Mouse (Mus musculus) CH12.LX (cell line): ENCODE data around the gene Tmem223. TPM values are rescaled to one million over a fixed set of nuclear protein-coding genes. Genes with fewer than 3 reads are reported as not detected.

Experiments used
- DNase-seq: peaks from one replicate; pipeline ENCODE4 v3.0.0-alpha.2; 2013; ENCODE audit errors: extremely low read depth
- H3K27ac ChIP-seq: 2 replicates; pipeline ENCODE4 v1.5.1; 2012; ENCODE audit warnings: low read depth, mild to moderate bottlenecking, control low read depth, moderate library complexity; ENCODE audit not compliant: insufficient read depth
- H3K27me3 ChIP-seq: replicated peaks from 2 replicates; pipeline ENCODE3; 2012; ENCODE audit warnings: inconsistent platforms
- H3K36me3 ChIP-seq, 2 experiments: replicated peaks in 1 of 2; 2 replicates each; pipeline versions ENCODE3 to v1.6.1; 2012; ENCODE audit warnings: inconsistent platforms in 1 of 2, low read length in 1 of 2, mild to moderate bottlenecking in 1 of 2, mixed read lengths in 1 of 2, moderate library complexity in 1 of 2; ENCODE audit not compliant: control insufficient read depth in 1 of 2, insufficient read depth in 1 of 2
- H3K4me1 ChIP-seq, 2 experiments: 2 replicates each; pipeline ENCODE4 v1.6.1; 2012; ENCODE audit warnings: inconsistent platforms in 1 of 2, moderate library complexity in 1 of 2; ENCODE audit not compliant: insufficient read depth in 2 of 2, control insufficient read depth in 1 of 2
- H3K4me2 ChIP-seq: 2 replicates; pipeline ENCODE4 v1.6.1; 2012; ENCODE audit warnings: low read depth, mild to moderate bottlenecking, control low read depth; ENCODE audit not compliant: poor library complexity, insufficient read depth, severe bottlenecking
- H3K4me3 ChIP-seq, 3 experiments: fragments of 150-350 bp in 1 of 3; sonication (generic) in 1 of 3; replicated peaks in 1 of 3; 2 replicates each; pipeline versions ENCODE3 to v1.5.1; 2011 to 2012; ENCODE audit warnings: low read depth in 2 of 3, low read length in 2 of 3, mild to moderate bottlenecking in 2 of 3, moderate library complexity in 2 of 3, control low read depth in 1 of 3, improper control_type of control experiment in 1 of 3, inconsistent platforms in 1 of 3, mixed read lengths in 1 of 3; ENCODE audit not compliant: poor library complexity in 1 of 3
- H3K79me2 ChIP-seq: replicated peaks from 2 replicates; pipeline ENCODE4 v1.6.1; 2012; ENCODE audit warnings: mild to moderate bottlenecking, moderate library complexity; ENCODE audit not compliant: control insufficient read depth, poor library complexity, insufficient read depth, severe bottlenecking; ENCODE audit errors: extremely low read depth
- H3K9ac ChIP-seq: 2 replicates; pipeline ENCODE4 v1.6.1; 2012; ENCODE audit warnings: low read depth, mild to moderate bottlenecking, control low read depth, moderate library complexity; ENCODE audit not compliant: insufficient read depth
- H3K9me3 ChIP-seq: replicated peaks from 2 replicates; pipeline ENCODE3; 2012; ENCODE audit warnings: low read length, inconsistent platforms, mixed read lengths
- BHLHE40 ChIP-seq: IDR thresholded peaks from 2 replicates; pipeline ENCODE4 v1.6.1; 2011; ENCODE audit warnings: mild to moderate bottlenecking, low read depth, low read length, improper control_type of control experiment
- CHD1 ChIP-seq: IDR thresholded peaks from 2 replicates; pipeline ENCODE4 v1.6.1; 2012; ENCODE audit warnings: low read depth, low read length, improper control_type of control experiment, inconsistent platforms
- CHD2 ChIP-seq: IDR thresholded peaks from 2 replicates; pipeline ENCODE4 v1.6.1; 2011; ENCODE audit warnings: low read length, improper control_type of control experiment
- CTCF ChIP-seq, 2 experiments: IDR thresholded peaks in 1 of 2; conservative IDR thresholded peaks in 1 of 2; 2 replicates each; pipeline ENCODE4 v1.5.1; 2011 to 2012; ENCODE audit warnings: low read depth in 2 of 2, low read length in 2 of 2, improper control_type of control experiment in 1 of 2, inconsistent platforms in 1 of 2, mild to moderate bottlenecking in 1 of 2, moderate library complexity in 1 of 2
- E2F4 ChIP-seq: IDR thresholded peaks from 2 replicates; pipeline ENCODE4 v1.6.1; 2011; ENCODE audit warnings: low read depth, low read length, improper control_type of control experiment; ENCODE audit not compliant: insufficient replicate concordance
- ELF1 ChIP-seq: IDR thresholded peaks from 2 replicates; pipeline ENCODE4 v1.6.1; 2014; ENCODE audit warnings: low read depth, mild to moderate bottlenecking, inconsistent platforms, low read length, improper control_type of control experiment
- ETS1 ChIP-seq: conservative IDR thresholded peaks from 2 replicates; pipeline ENCODE4 v1.6.1; 2012; ENCODE audit warnings: low read depth, mild to moderate bottlenecking, inconsistent platforms, low read length, improper control_type of control experiment, moderate library complexity
- GABPA ChIP-seq: IDR thresholded peaks from 2 replicates; pipeline ENCODE4 v1.6.1; 2012; ENCODE audit warnings: low read depth, low read length, improper control_type of control experiment, inconsistent platforms; ENCODE audit not compliant: insufficient replicate concordance
- HCFC1 ChIP-seq: IDR thresholded peaks from 2 replicates; pipeline ENCODE4 v1.6.1; 2012; ENCODE audit warnings: low read depth, mild to moderate bottlenecking, inconsistent platforms, low read length, improper control_type of control experiment
- IRF4 ChIP-seq: IDR thresholded peaks from 2 replicates; pipeline ENCODE4 v1.6.1; 2014; ENCODE audit warnings: low read depth, mild to moderate bottlenecking, inconsistent platforms, low read length, improper control_type of control experiment
- JUND ChIP-seq: conservative IDR thresholded peaks from 2 replicates; pipeline ENCODE4 v1.6.1; 2011; ENCODE audit warnings: low read depth, low read length, improper control_type of control experiment
- KAT2A ChIP-seq: IDR thresholded peaks from 2 replicates; pipeline ENCODE4 v1.6.1; 2012; ENCODE audit warnings: low read length, improper control_type of control experiment, inconsistent platforms; ENCODE audit not compliant: insufficient replicate concordance
- MAFK ChIP-seq: IDR thresholded peaks from 2 replicates; pipeline ENCODE4 v1.6.1; 2011; ENCODE audit warnings: low read length, improper control_type of control experiment; ENCODE audit not compliant: insufficient replicate concordance
- MAX ChIP-seq: IDR thresholded peaks from 2 replicates; pipeline ENCODE4 v1.6.1; 2011; ENCODE audit warnings: low read length, improper control_type of control experiment
- MAZ ChIP-seq: IDR thresholded peaks from 2 replicates; pipeline ENCODE4 v1.6.1; 2012; ENCODE audit warnings: low read depth, mild to moderate bottlenecking, inconsistent platforms, low read length, improper control_type of control experiment, moderate library complexity
- MEF2A ChIP-seq: IDR thresholded peaks from 2 replicates; pipeline ENCODE4 v1.6.1; 2014; ENCODE audit warnings: low read depth, mild to moderate bottlenecking, inconsistent platforms, low read length, improper control_type of control experiment, borderline replicate concordance
- MXI1 ChIP-seq: IDR thresholded peaks from 2 replicates; pipeline ENCODE4 v1.6.1; 2011; ENCODE audit warnings: mild to moderate bottlenecking, low read depth, low read length, improper control_type of control experiment
- MYC ChIP-seq: IDR thresholded peaks from 2 replicates; pipeline ENCODE4 v1.6.1; 2011; ENCODE audit warnings: low read depth, mild to moderate bottlenecking, improper control_type of control experiment, low read length
- NELFE ChIP-seq: IDR thresholded peaks from 2 replicates; pipeline ENCODE4 v1.6.1; 2011; ENCODE audit warnings: low read depth, low read length, improper control_type of control experiment
- NRF1 ChIP-seq: IDR thresholded peaks from 2 replicates; pipeline ENCODE4 v1.6.1; 2014; ENCODE audit warnings: low read depth, mild to moderate bottlenecking, inconsistent platforms, low read length, improper control_type of control experiment, moderate library complexity
- POLR2A ChIP-seq: IDR thresholded peaks from 2 replicates; pipeline ENCODE4 v1.6.1; 2011; ENCODE audit warnings: low read depth, mild to moderate bottlenecking, improper control_type of control experiment, low read length
- POLR2AphosphoS2 ChIP-seq: IDR thresholded peaks from 2 replicates; pipeline ENCODE4 v1.6.1; 2011; ENCODE audit warnings: low read depth, low read length, improper control_type of control experiment
- RAD21 ChIP-seq: IDR thresholded peaks from 2 replicates; pipeline ENCODE4 v1.6.1; 2011; ENCODE audit warnings: low read depth, mild to moderate bottlenecking, low read length, improper control_type of control experiment, moderate library complexity
- RCOR1 ChIP-seq: conservative IDR thresholded peaks from 2 replicates; pipeline ENCODE4 v1.6.1; 2012; ENCODE audit warnings: low read depth, mild to moderate bottlenecking, inconsistent platforms, low read length, improper control_type of control experiment
- SIN3A ChIP-seq: IDR thresholded peaks from 2 replicates; pipeline ENCODE4 v1.6.1; 2012; ENCODE audit warnings: low read length, improper control_type of control experiment, inconsistent platforms
- SMC3 ChIP-seq: IDR thresholded peaks from 2 replicates; pipeline ENCODE4 v1.6.1; 2011; ENCODE audit warnings: low read depth, low read length, improper control_type of control experiment
- TBP ChIP-seq: conservative IDR thresholded peaks from 2 replicates; pipeline ENCODE4 v1.6.1; 2011; ENCODE audit warnings: low read depth, low read length, improper control_type of control experiment
- TCF12 ChIP-seq: IDR thresholded peaks from 2 replicates; pipeline ENCODE4 v1.6.1; 2014; ENCODE audit warnings: low read depth, mild to moderate bottlenecking, inconsistent platforms, low read length, improper control_type of control experiment
- USF1 ChIP-seq: IDR thresholded peaks from 2 replicates; pipeline ENCODE4 v1.6.1; 2014; ENCODE audit warnings: low read depth, mild to moderate bottlenecking, inconsistent platforms, low read length, improper control_type of control experiment
- USF2 ChIP-seq: conservative IDR thresholded peaks from 2 replicates; pipeline ENCODE4 v1.6.1; 2011; ENCODE audit warnings: low read depth, low read length, improper control_type of control experiment
- ZC3H11A ChIP-seq: IDR thresholded peaks from 2 replicates; pipeline ENCODE4 v1.6.1; 2012; ENCODE audit warnings: low read depth, mild to moderate bottlenecking, inconsistent platforms, low read length, improper control_type of control experiment
- ZKSCAN1 ChIP-seq: IDR thresholded peaks from 2 replicates; pipeline ENCODE4 v1.6.1; 2012; ENCODE audit warnings: low read depth, inconsistent platforms, low read length, improper control_type of control experiment, borderline replicate concordance
- ZMIZ1 ChIP-seq: IDR thresholded peaks from 2 replicates; pipeline ENCODE4 v1.6.1; 2012; ENCODE audit warnings: low read depth, mild to moderate bottlenecking, inconsistent platforms, low read length, improper control_type of control experiment
- ZNF384 ChIP-seq: IDR thresholded peaks from 2 replicates; pipeline ENCODE4 v1.6.1; 2012; ENCODE audit warnings: low read depth, low read length, improper control_type of control experiment, inconsistent platforms
- dilution Hi-C: fragments of 300-500 bp; cut with MboI; formaldehyde crosslinking; loops from 2 replicates; pipeline ENCODE4 v1.14.3; 2020; ENCODE audit warnings: low sequenced_read_pairs; ENCODE audit not compliant: extremely low pct_unique_long_range_greater_than_20kb, extremely low pct_ligation_motif_present
- in situ Hi-C: fragments of 300-500 bp; cut with MboI; formaldehyde crosslinking; loops from 3 replicates; pipeline ENCODE4 v1.14.3; 2019; ENCODE audit warnings: low sequenced_read_pairs, low pct_ligation_motif_present, low pct_unique_long_range_greater_than_20kb, mixed read lengths
- polyA plus RNA-seq: library from polyadenylated mRNA; unstranded; fragments of >175 nt; gene quantifications from 2 replicates; pipeline ENCODE4 v1.2.1, GENCODE M21; 2012; ENCODE audit warnings: low read depth; ENCODE audit not compliant: insufficient read length
- total RNA-seq, 2 experiments: library from RNA; depleted of rRNA; stranded (reverse); fragments of 300-350 nt in 1 of 2; fragments of >200 nt in 1 of 2; gene quantifications; 2 replicates each; pipeline ENCODE4 v1.2.3; 2012 to 2014

Gene Tmem223
- total and polyA plus RNA-seq, 3 experiments, result 45.7 to 106 (median 56.5) TPM

DNA sequence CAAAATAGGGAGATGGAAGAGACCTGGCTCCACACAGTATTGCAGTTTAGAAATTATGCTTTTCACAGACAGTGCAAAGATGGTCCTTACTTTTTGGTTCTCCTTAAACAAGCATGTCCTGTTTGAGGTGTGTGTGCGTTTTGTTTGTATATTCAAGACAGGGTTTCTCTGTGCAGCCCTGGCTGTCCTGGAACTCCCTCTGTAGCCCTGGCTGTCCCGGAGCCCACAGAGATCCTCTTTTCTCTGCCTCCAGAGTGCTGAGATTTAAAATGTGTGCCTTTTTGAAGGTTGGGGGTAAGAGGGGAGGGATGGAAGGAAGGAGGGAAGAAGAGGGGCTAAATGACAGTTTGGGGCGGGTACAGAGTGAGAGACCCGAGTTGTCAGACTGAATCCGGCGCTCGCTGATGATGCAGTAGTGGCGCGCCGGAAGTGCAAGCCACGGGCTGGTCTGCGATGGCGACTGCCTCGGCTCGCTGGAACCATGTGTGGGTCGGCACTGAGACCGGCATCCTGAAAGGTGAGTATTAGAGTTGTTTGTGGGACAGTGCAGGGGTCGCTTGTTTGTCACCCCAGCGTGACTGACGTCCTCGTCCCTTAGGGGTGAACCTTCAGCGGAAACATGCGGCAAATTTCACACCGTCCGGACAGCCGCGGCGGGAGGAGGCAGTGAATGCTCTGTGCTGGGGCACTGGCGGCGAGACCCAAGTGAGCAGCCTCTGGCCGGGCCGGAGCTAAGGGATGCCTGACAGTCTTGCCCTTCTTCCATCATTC lies 35.2 kb upstream of the Tmem223 start, which contains the start of gene Wdr74:
TSS of gene Wdr74 (plus strand) at position 439 of the 771 bp plus-strand sequence.
- peak; percentile 88 for DNase-seq

DNA sequence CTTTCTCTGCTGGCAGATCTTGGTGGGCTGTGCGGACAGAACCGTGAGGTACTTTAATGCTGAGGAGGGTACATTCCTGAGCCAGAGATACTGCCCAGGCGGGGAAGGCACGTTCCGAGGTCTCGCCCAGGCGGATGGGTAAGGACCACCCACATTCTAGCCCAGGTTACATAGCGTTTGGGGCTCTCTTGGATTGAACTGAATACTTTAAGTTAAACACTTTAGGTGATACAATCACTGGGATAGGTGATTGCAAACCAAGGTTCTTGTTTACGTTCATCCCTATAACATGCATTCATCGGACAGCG lies 34.7 kb upstream of the Tmem223 start:
- Histone ChIP-seq H3K36me3 (peaks cover 34 to 42% of the 10 kb centered on the region in 2 experiments), H3K9ac (peak overlapping the region; percentile 91), H3K4me3 (peak overlapping the region; percentile 68 to 99 (median 99)), H3K4me2 (peak overlapping the region; percentile 51), H3K9me3 (peaks cover 5% of the 10 kb centered on the region), H3K4me1 (peaks cover 7 to 33% of the 10 kb centered on the region in 2 experiments; a peak in 3 of 4 replicates), H3K27me3 (no peaks in the 10 kb centered on the region), H3K79me2 (peaks cover 21% of the 10 kb centered on the region), H3K27ac (peak overlapping the region; percentile 58)
- TF ChIP-seq SIN3A (no peak), HCFC1 (no peak), TCF12 (no peak), BHLHE40 (no peak), ZNF384 (no peak), JUND (no peak), CTCF (conservative IDR thresholded peaks at IDR 0.05 in 1 of 2, IDR thresholded peaks at IDR 0.05 in 1 of 2; ENCODE audit: low read depth in 2 of 2, low read length in 2 of 2) (no peak), ZC3H11A (no peak), MEF2A (no peak), CHD1 (no peak), MAX (no peak), RAD21 (no peak)
- no peak for DNase-seq
- dilution Hi-C loops, result no loop called here
- in situ Hi-C loops, result loop anchor here (25.0 kb wide), 1 partner anchor 376 kb away; no protein-coding TSS in a partner anchor

More for the DNA sequence above, 35.2 kb upstream of the Tmem223 start, which contains the start of gene Wdr74:
- Histone ChIP-seq H3K36me3 (peaks cover 31 to 37% of the 10 kb centered on the region in 2 experiments), H3K79me2 (peaks cover 21% of the 10 kb centered on the region)
- TF ChIP-seq ETS1, result no peak; the same call in 1 of the 2 replicates
- peak; percentile 86; the same call in 1 of the 2 replicates for TF ChIP-seq KAT2A
- TF ChIP-seq NELFE, result peak; percentile 98
- TF ChIP-seq JUND, result 0 out of 2 replicates have a peak, but pooled peaks have one; percentile 19
- peak; percentile 95 for TF ChIP-seq POLR2A
- peak; percentile 85 for TF ChIP-seq TBP
- TF ChIP-seq ZKSCAN1, result no peak
- peak; percentile 39; the same call in 1 of the 2 replicates for TF ChIP-seq GABPA
- no peak for TF ChIP-seq MAFK
- TF ChIP-seq USF1, result no peak
- TF ChIP-seq USF2, result no peak
- TF ChIP-seq MAZ, result no peak; the same call in 1 of the 2 replicates
- TF ChIP-seq POLR2AphosphoS2, result peak; percentile 87
- 0 out of 2 replicates have a peak, but pooled peaks have one; percentile 22 for TF ChIP-seq CHD2
- no peak for TF ChIP-seq E2F4
- peak; percentile 97 for TF ChIP-seq MYC
- TF ChIP-seq ZNF384, result no peak
- peak; percentile 95 for TF ChIP-seq ZMIZ1
- peak; percentile 96 for TF ChIP-seq ELF1
- peak; percentile 94 for TF ChIP-seq TCF12
- TF ChIP-seq NRF1, result peak; percentile 59
- peak; percentile 96 for TF ChIP-seq MAX
- peak; percentile 62 for TF ChIP-seq IRF4
- peak; percentile 99 for TF ChIP-seq MXI1
- no peak for TF ChIP-seq SMC3
- TF ChIP-seq HCFC1, result peak; percentile 96
- peak; percentile 99 for TF ChIP-seq SIN3A
- peak; percentile 87; the same call in 1 of the 2 replicates for TF ChIP-seq CHD1
- TF ChIP-seq RCOR1, result peak; percentile 41; the same call in 1 of the 2 replicates
- peak; percentile 67; the same call in 1 of the 2 replicates for TF ChIP-seq MEF2A
- TF ChIP-seq, all 38 proteins: peak for 21
- Histone ChIP-seq H3K27me3 (no peaks in the 10 kb centered on the region), H3K4me2 (peak within 1 kb of the TSS; percentile 95), H3K4me1 (peaks cover 4 to 28% of the 10 kb centered on the region in 2 experiments; a peak in 2 of 4 replicates), H3K9me3 (peaks cover 5% of the 10 kb centered on the region), H3K27ac (peak within 1 kb of the TSS; percentile 58), H3K9ac (peak within 1 kb of the TSS; percentile 91), H3K4me3 (peak within 1 kb of the TSS; percentile 68 to 99 (median 99))
- in situ Hi-C loops (loop anchor here (25.0 kb wide), 1 partner anchor 377 kb away; no protein-coding TSS in a partner anchor), dilution Hi-C loops (no loop called here)
